Mouse (Mus musculus) left cerebral cortex, adult 2 months (tissue): Measurements from ENCODE around the gene B3galt5. TPM values are rescaled to one million over a fixed set of nuclear protein-coding genes. Genes with fewer than 3 reads are reported as not detected.

ENCODE experiments used
- DNase-seq, 2 experiments: peaks; one replicate each; pipeline ENCODE4 v3.0.0; 2021 to 2022; ENCODE audit warnings: low spot score in 2 of 2, mixed read lengths in 1 of 2; ENCODE audit errors: extremely low spot score in 1 of 2
- H3K27ac ChIP-seq: fragments of 200-600 bp; 2 replicates; pipeline ENCODE4 v1.8.1; 2022
- H3K4me3 ChIP-seq: fragments of 200-600 bp; 2 replicates; pipeline ENCODE4 v1.8.1; 2022
- CTCF ChIP-seq: fragments of 200-600 bp; IDR thresholded peaks from 2 replicates; pipeline ENCODE4 v1.8.1; 2022; ENCODE audit warnings: antibody characterized with exemption, mild to moderate bottlenecking, moderate library complexity
- intact Hi-C: fragments of 180-260 bp; cut with DNase I; formaldehyde crosslinking; loops from one replicate; pipeline ENCODE4 v1.15.1; 2025
- total RNA-seq, 2 experiments: library from RNA; stranded (reverse); gene quantifications; 2 replicates each; pipeline ENCODE4 v1.2.3; 2021

The B3galt5 gene
- total RNA-seq, 2 experiments from 2014 or later, result 17.2 to 20.5 TPM

- intact Hi-C loops, result no loop called here
- Histone ChIP-seq H3K27ac (peak overlapping the region; percentile 29), H3K4me3 (peak overlapping the region; percentile 4)
- no peak for DNase-seq
- no peak for TF ChIP-seq CTCF
Measured at GRCm38 (mm10) chr16:96272929-96273619, 37.5 kb downstream of the B3galt5 start.

GRCm38 (mm10) chr16:96276596-96276995, 41.0 kb downstream of the B3galt5 start:
- no peak for TF ChIP-seq CTCF
- intact Hi-C loops, result no loop called here
- no peak overlapping the region for H3K4me3 ChIP-seq
- no peak for DNase-seq
- H3K27ac ChIP-seq, result no peak overlapping the region

- Histone ChIP-seq H3K27ac (no peak overlapping the region), H3K4me3 (no peak overlapping the region)
- DNase-seq, result no peak
- TF ChIP-seq CTCF, result no peak
- intact Hi-C loops, result no loop called here
Measured at GRCm38 (mm10) chr16:96278491-96279224, 43.1 kb downstream of the B3galt5 start.

- TF ChIP-seq CTCF, result no peak; the same call in none of the 2 replicates
- Histone ChIP-seq H3K4me3 (peak overlapping the region; percentile 60), H3K27ac (peak overlapping the region; percentile 57; the same call in 1 of the 2 replicates)
- peak; percentile 53 to 56 for DNase-seq
- intact Hi-C loops, result loop anchor here (5.0 kb wide), 1 partner anchor 46 kb away; no protein-coding TSS in a partner anchor
Measured at GRCm38 (mm10) chr16:96280719-96281605, 45.4 kb downstream of the B3galt5 start.

GRCm38 (mm10) chr16:96282566-96282965, 47.0 kb downstream of the B3galt5 start:
- Histone ChIP-seq H3K4me3 (no peak overlapping the region), H3K27ac (no peak overlapping the region)
- intact Hi-C loops, result loop anchor here (5.0 kb wide), 1 partner anchor 45 kb away; no protein-coding TSS in a partner anchor
- DNase-seq, result no peak
- no peak for TF ChIP-seq CTCF

- no peak for TF ChIP-seq CTCF
- Histone ChIP-seq H3K27ac (no peak overlapping the region), H3K4me3 (no peak overlapping the region)
- intact Hi-C loops, result no loop called here
- DNase-seq, result no peak
Measured at GRCm38 (mm10) chr16:96291885-96292284, 56.3 kb downstream of the B3galt5 start.

- H3K4me3 ChIP-seq, result no peak overlapping the region
- intact Hi-C loops, result no loop called here
- TF ChIP-seq CTCF, result no peak
- H3K27ac ChIP-seq, result no peak overlapping the region
- no peak for DNase-seq
Measured at GRCm38 (mm10) chr16:96292530-96293173, 57.1 kb downstream of the B3galt5 start.

GRCm38 (mm10) chr16:96298075-96298474, 62.5 kb downstream of the B3galt5 start:
- no peak for TF ChIP-seq CTCF
- no peak for DNase-seq
- intact Hi-C loops, result no loop called here
- Histone ChIP-seq H3K4me3 (no peak overlapping the region), H3K27ac (no peak overlapping the region)

- DNase-seq, result no peak
- intact Hi-C loops, result no loop called here
- Histone ChIP-seq H3K27ac (no peak overlapping the region), H3K4me3 (no peak overlapping the region)
- no peak for TF ChIP-seq CTCF
Measured at GRCm38 (mm10) chr16:96298574-96298973, 63.0 kb downstream of the B3galt5 start.

- TF ChIP-seq CTCF, result no peak
- intact Hi-C loops, result no loop called here
- DNase-seq, result no peak
- Histone ChIP-seq H3K27ac (no peak overlapping the region), H3K4me3 (no peak overlapping the region)
Measured at GRCm38 (mm10) chr16:96303356-96303755, 67.8 kb downstream of the B3galt5 start.

- Histone ChIP-seq H3K27ac (peak overlapping the region; percentile 11; the same call in 1 of the 2 replicates), H3K4me3 (no peak overlapping the region)
- no peak for DNase-seq
- intact Hi-C loops, result no loop called here
- TF ChIP-seq CTCF, result no peak
Measured at GRCm38 (mm10) chr16:96304438-96304837, 68.8 kb downstream of the B3galt5 start.
